Mouse (Mus musculus): Measurements from ENCODE around the gene Tes3-ps. TPM values are rescaled to one million over a fixed set of nuclear protein-coding genes. Genes with fewer than 3 reads are reported as not detected.

The Tes3-ps gene
- polyA plus RNA-seq, 1 experiment, result 0.39 TPM

DNA sequence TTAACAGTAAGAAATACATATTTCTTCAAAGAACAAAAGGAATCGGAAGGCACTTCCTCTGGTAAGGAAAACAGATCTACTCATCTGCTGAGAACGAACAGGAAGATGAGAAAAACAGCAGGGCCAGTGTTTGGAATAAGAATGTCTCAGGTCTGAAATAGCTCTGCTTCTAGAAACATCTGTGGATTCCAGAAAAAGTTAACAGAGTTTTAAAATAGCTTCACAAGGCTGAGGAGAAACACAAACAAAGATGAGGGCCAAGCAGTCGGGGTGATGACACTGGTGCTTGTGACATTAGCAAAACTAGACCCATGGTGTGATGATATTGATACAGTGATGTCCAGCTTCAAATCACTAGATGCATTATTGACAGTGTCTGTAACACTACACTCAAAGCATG is 14.1 kb downstream of the Tes3-ps start:
- Histone ChIP-seq H3K27ac (ENCODE audit: insufficient read depth, low read length) (no peak overlapping the region), H3K4me1 (ENCODE audit: control insufficient read depth, insufficient read depth, low read length) (no peaks in the 10 kb centered on the region), H3K27me3 (ENCODE audit: control insufficient read depth, insufficient read depth, low read length) (no peaks in the 10 kb centered on the region), H3K4me3 (replicated peaks; ENCODE audit: insufficient read depth, low read depth, low read length) (no peak overlapping the region)
- 88% methylated on average over 3 of the region's 3 CpGs for WGBS
- no peak for DNase-seq
- no peak for TF ChIP-seq CTCF (IDR thresholded peaks at IDR 0.05; ENCODE audit: borderline replicate concordance, insufficient read depth, low read depth, low read length)
- no peak for TF ChIP-seq POLR2A (IDR thresholded peaks at IDR 0.05; ENCODE audit: borderline replicate concordance, insufficient read depth, low read length)

DNA sequence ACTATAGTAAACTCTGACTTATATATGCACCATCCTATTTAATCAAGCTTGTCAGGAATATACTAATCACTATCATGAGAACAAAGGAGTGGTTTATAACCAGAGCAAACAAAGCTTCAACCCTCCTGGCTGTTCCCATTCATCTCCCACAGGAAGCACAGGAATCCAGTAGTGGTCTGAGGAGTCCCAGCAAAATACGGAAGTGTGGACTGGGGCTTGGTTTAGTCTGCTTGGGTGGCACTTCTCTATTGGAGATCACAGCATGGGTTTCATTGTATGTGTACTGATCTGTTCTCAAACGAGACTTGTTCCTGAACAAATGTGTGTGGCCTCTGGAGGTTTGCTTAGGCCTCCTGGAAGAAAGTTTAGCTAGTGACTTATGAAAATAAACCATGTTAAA is 25.6 kb downstream of the Tes3-ps start:
- H3K27me3 ChIP-seq (ENCODE audit: control insufficient read depth, insufficient read depth, low read length), result no peaks in the 10 kb centered on the region
- WGBS, result 42% methylated on average over 2 of the region's 2 CpGs
- no peaks in the 10 kb centered on the region for H3K4me1 ChIP-seq (ENCODE audit: control insufficient read depth, insufficient read depth, low read length)
- no peak for DNase-seq
- H3K27ac ChIP-seq (ENCODE audit: insufficient read depth, low read length), result no peak overlapping the region
- TF ChIP-seq POLR2A (IDR thresholded peaks at IDR 0.05; ENCODE audit: borderline replicate concordance, insufficient read depth, low read length) (no peak), CTCF (IDR thresholded peaks at IDR 0.05; ENCODE audit: borderline replicate concordance, insufficient read depth, low read depth, low read length) (no peak)
- H3K4me3 ChIP-seq (replicated peaks; ENCODE audit: insufficient read depth, low read depth, low read length), result no peak overlapping the region

DNA sequence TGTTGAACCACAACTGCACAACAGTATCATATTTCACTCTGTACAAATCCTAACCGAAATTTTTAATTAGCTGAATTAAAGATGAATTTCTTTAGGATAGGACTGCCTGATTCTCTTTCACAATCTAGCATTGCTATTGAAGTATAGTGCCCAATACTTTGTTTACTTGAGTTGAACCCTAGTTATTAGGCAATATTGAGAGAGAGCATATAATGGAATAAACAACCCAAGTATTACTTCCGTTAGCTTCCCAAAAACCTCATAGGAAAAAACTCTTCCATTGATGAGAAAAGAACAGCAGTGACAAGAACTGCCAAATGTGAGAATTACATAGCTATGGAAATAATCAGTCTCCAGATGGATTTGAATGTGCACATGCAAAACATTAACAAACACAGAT is 33.1 kb downstream of the Tes3-ps start:
- no peak for TF ChIP-seq CTCF (IDR thresholded peaks at IDR 0.05; ENCODE audit: borderline replicate concordance, insufficient read depth, low read depth, low read length)
- TF ChIP-seq POLR2A (IDR thresholded peaks at IDR 0.05; ENCODE audit: borderline replicate concordance, insufficient read depth, low read length), result no peak
- Histone ChIP-seq H3K4me3 (replicated peaks; ENCODE audit: insufficient read depth, low read depth, low read length) (no peak overlapping the region), H3K4me1 (ENCODE audit: control insufficient read depth, insufficient read depth, low read length) (no peaks in the 10 kb centered on the region), H3K27me3 (ENCODE audit: control insufficient read depth, insufficient read depth, low read length) (no peaks in the 10 kb centered on the region), H3K27ac (ENCODE audit: insufficient read depth, low read length) (no peak overlapping the region)
- no peak for DNase-seq
- WGBS, result 78% methylated on average over 2 of the region's 2 CpGs

DNA sequence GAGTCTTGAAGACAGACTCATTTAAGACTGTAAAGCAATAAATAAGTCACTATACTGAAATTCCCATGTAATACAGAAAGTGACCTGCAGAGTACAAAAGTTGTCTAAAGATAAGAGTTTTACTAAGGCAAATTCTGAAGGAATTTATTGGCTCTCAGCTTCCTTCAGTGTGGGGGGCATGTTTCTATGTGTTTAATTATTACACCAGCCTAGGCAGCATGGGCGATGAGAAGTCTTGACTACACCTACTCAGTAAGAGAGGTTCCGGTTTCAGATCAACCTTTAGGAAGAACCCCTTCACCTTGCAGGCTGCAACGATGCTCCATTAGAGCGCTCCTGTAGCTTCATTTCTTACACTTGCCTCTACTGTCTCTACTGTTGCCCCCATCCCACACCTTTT is 37.5 kb downstream of the Tes3-ps start:
- H3K4me1 ChIP-seq (ENCODE audit: control insufficient read depth, insufficient read depth, low read length), result no peaks in the 10 kb centered on the region
- no peak for DNase-seq
- 98% methylated on average over 4 of the region's 4 CpGs for WGBS

DNA sequence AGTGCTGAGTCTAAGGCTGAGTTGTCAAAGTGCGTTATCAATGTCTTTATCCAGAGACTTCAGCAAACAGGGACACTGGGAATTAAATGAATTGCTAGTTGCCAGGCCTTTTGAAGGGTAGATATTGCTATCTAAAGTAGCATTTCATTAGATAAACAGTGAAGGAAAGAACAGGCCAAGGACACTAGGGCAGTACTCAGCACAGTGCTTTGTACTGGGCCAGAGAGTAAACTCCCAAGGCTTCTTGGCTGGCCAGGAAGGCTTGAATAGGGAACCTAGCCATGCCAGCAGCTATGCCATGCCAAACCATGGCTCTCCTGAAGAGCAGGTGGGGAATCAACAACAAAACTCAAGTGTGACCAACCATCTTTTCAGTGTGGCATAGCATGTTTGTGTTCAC is 43.8 kb downstream of the Tes3-ps start:
- H3K27me3 ChIP-seq (ENCODE audit: control insufficient read depth, insufficient read depth, low read length), result no peaks in the 10 kb centered on the region
- H3K27ac ChIP-seq (ENCODE audit: insufficient read depth, low read length), result no peak overlapping the region
- 98% methylated on average over 1 of the region's 1 CpGs for WGBS
- H3K4me1 ChIP-seq (ENCODE audit: control insufficient read depth, insufficient read depth, low read length), result no peaks in the 10 kb centered on the region
- DNase-seq, result no peak
- TF ChIP-seq POLR2A (IDR thresholded peaks at IDR 0.05; ENCODE audit: borderline replicate concordance, insufficient read depth, low read length) (no peak), CTCF (IDR thresholded peaks at IDR 0.05; ENCODE audit: borderline replicate concordance, insufficient read depth, low read depth, low read length) (no peak)
- no peak overlapping the region for H3K4me3 ChIP-seq (replicated peaks; ENCODE audit: insufficient read depth, low read depth, low read length)

More for the DNA sequence above, 37.5 kb downstream of the Tes3-ps start:
- TF ChIP-seq POLR2A (IDR thresholded peaks at IDR 0.05; ENCODE audit: borderline replicate concordance, insufficient read depth, low read length) (no peak), CTCF (IDR thresholded peaks at IDR 0.05; ENCODE audit: borderline replicate concordance, insufficient read depth, low read depth, low read length) (no peak)
- Histone ChIP-seq H3K4me3 (replicated peaks; ENCODE audit: insufficient read depth, low read depth, low read length) (no peak overlapping the region), H3K27me3 (ENCODE audit: control insufficient read depth, insufficient read depth, low read length) (no peaks in the 10 kb centered on the region), H3K27ac (ENCODE audit: insufficient read depth, low read length) (no peak overlapping the region)

DNA sequence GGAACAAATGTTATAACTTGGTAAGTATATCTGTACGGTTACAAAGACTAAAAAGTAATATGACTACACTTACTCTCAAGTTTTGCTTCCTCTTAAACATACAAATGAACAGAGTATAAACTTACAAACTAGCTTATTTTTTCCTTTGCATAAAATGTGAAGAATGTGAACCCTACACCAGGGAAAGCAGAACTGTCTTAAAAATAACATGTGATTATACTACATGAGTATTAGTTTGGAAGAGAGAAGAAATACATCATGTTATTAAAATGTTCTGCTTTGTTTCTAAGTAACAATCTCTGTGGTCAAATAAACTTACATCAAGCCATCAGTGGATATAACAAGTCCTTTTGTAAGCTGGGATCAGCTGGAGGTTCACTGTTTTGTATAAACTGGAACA is 45.6 kb downstream of the Tes3-ps start:
- TF ChIP-seq POLR2A (IDR thresholded peaks at IDR 0.05; ENCODE audit: borderline replicate concordance, insufficient read depth, low read length), result no peak
- TF ChIP-seq CTCF (IDR thresholded peaks at IDR 0.05; ENCODE audit: borderline replicate concordance, insufficient read depth, low read depth, low read length), result no peak
- H3K4me3 ChIP-seq (replicated peaks; ENCODE audit: insufficient read depth, low read depth, low read length), result no peak overlapping the region
- no peaks in the 10 kb centered on the region for H3K4me1 ChIP-seq (ENCODE audit: control insufficient read depth, insufficient read depth, low read length)
- WGBS, result 96% methylated on average over 1 of the region's 1 CpGs
- no peaks in the 10 kb centered on the region for H3K27me3 ChIP-seq (ENCODE audit: control insufficient read depth, insufficient read depth, low read length)
- H3K27ac ChIP-seq (ENCODE audit: insufficient read depth, low read length), result no peak overlapping the region
- DNase-seq, result no peak

DNA sequence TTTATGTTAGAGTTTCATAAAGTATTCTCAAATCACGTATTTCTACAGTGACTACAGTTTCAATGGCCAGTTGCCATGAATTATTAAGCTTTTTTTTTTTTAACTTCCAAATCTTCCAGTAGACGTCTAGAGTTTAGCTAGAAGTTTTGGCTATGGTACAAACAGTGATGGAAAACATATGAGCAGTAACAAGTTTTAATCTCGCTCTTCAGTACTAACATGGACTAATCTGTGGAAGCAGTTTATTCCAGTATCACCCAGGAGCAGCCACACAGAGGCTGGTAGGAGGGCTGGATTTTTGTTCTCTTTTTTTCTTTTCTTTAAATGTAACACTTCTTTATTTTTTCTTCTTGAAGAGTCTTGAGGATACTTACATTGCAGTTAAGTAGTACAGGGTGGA is 51.2 kb downstream of the Tes3-ps start, which contains the start of gene Aspn:
TSS of gene Aspn (plus strand) at position 165 of the 400 bp plus-strand sequence.
- Histone ChIP-seq H3K4me3 (replicated peaks; ENCODE audit: insufficient read depth, low read depth, low read length) (no peak within 1 kb of the TSS), H3K27ac (ENCODE audit: insufficient read depth, low read length) (no peak within 1 kb of the TSS), H3K4me1 (ENCODE audit: control insufficient read depth, insufficient read depth, low read length) (no peaks in the 10 kb centered on the region), H3K27me3 (ENCODE audit: control insufficient read depth, insufficient read depth, low read length) (no peaks in the 10 kb centered on the region)
- no peak for DNase-seq
- WGBS, result 48% methylated on average over 3 of the region's 3 CpGs
- TF ChIP-seq CTCF (IDR thresholded peaks at IDR 0.05; ENCODE audit: borderline replicate concordance, insufficient read depth, low read depth, low read length) (no peak), POLR2A (IDR thresholded peaks at IDR 0.05; ENCODE audit: borderline replicate concordance, insufficient read depth, low read length) (no peak)

DNA sequence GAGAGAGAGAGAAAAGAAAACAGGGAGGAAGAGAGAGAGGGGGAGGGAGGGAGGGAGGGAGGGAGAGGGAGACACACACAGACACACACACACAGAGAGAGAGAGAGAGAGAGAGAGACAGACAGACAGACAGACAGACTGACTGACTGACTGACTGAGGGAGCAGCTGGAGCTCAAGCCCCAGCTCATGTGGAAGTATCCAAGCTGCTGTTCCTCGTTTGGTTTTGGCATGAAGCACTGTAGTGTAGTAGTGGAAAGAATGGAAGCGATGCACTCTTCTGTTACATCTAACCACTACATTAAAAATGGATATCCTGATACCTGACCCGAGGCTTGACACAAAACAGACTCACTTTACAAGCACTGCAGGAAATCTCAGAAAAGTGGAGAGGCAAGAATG is 52.5 kb downstream of the Tes3-ps start:
- Histone ChIP-seq H3K27me3 (ENCODE audit: control insufficient read depth, insufficient read depth, low read length) (no peaks in the 10 kb centered on the region), H3K4me3 (replicated peaks; ENCODE audit: insufficient read depth, low read depth, low read length) (no peak overlapping the region), H3K4me1 (ENCODE audit: control insufficient read depth, insufficient read depth, low read length) (no peaks in the 10 kb centered on the region), H3K27ac (ENCODE audit: insufficient read depth, low read length) (no peak overlapping the region)
- no peak for DNase-seq
- WGBS, result 45% methylated on average over 3 of the region's 3 CpGs
- TF ChIP-seq CTCF (IDR thresholded peaks at IDR 0.05; ENCODE audit: borderline replicate concordance, insufficient read depth, low read depth, low read length) (no peak), POLR2A (IDR thresholded peaks at IDR 0.05; ENCODE audit: borderline replicate concordance, insufficient read depth, low read length) (no peak)

Other genes with a start within 250 kb of the Tes3-ps start
- 1.1 and 1.2 TPM in 2 replicates for gene Susd3, start 244.6 kb upstream of the Tes3-ps start, polyA plus RNA-seq (2012; rRNA removed)
- 13.7 and 13.8 TPM in 2 replicates for gene Fgd3, start 173.0 kb upstream of the Tes3-ps start, polyA plus RNA-seq (2012; rRNA removed)
- 50.6 and 50.7 TPM in 2 replicates for gene Bicd2, start 151.7 kb upstream of the Tes3-ps start, polyA plus RNA-seq (2012; rRNA removed)
- 11.3 and 12.8 TPM in 2 replicates for gene Ippk, start 72.1 kb upstream of the Tes3-ps start, polyA plus RNA-seq (2012; rRNA removed)
- gene Ecm2, start 11.5 kb downstream of the Tes3-ps start, polyA plus RNA-seq (2012; rRNA removed), result 4.3 and 5.1 TPM in 2 replicates
- gene Aspn, start 51.1 kb downstream of the Tes3-ps start, polyA plus RNA-seq (2012; rRNA removed), result 0.92 and 1.1 TPM in 2 replicates
- 0.41 and 1.3 TPM in 2 replicates for gene Omd, start 89.1 kb downstream of the Tes3-ps start, polyA plus RNA-seq (2012; rRNA removed)
- gene Ogn, start 114.7 kb downstream of the Tes3-ps start, polyA plus RNA-seq (2012; rRNA removed), result 2.2 and 4.6 TPM in 2 replicates
- gene Cenpp, start 159.5 kb downstream of the Tes3-ps start, polyA plus RNA-seq (2012; rRNA removed), result 0.98 and 1.2 TPM in 2 replicates
- gene Nol8, start 159.8 kb downstream of the Tes3-ps start, polyA plus RNA-seq (2012; rRNA removed), result 10.1 and 10.7 TPM in 2 replicates
- gene Iars, start 188.8 kb downstream of the Tes3-ps start, polyA plus RNA-seq (2012; rRNA removed), result 45.5 and 46.4 TPM in 2 replicates

All from cerebellum, adult 2 months (tissue).